Mouse (Mus musculus): ENCODE results near the gene Gm3776. TPM values are rescaled to one million over a fixed set of nuclear protein-coding genes. Genes with fewer than 3 reads are reported as not detected.
"Not testable (repeated sequence)": the region's sequence is repeated elsewhere in the genome, so short reads cannot be mapped to it uniquely, and the experiment has no call there.

The Gm3776 gene
- not detected for total RNA-seq (2022)

DNA sequence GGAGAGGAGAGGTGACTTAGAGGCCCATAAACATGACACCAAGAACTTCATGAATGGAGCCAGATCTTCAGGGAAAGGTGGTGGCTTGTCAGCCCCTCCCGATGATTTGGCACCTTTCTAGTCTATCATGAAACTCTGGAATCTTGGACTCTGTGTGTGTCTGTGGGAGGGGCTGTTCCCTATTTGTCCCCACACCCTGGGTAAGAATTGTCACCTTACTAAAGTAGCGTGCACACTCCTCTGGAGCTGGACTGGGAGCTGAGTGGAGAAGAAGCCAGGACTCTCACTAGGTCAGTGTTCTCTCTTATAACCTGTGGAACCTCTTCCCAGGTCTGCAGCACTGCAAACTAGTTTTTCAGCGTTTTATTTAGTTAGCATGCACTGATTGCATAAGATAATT is at the start of gene Gm3776:
Gene Gm3776 (plus strand): TSS at position 216 of the 400 bp plus-strand sequence.
- not testable (repeated sequence) for DNase-seq

- DNase-seq: no peak
Measured at GRCm38 (mm10) chr9:78208956-78209355, 48.0 kb upstream of the Gm3776 start.

- DNase-seq: no peak
Measured at GRCm38 (mm10) chr9:78210079-78210478, 46.9 kb upstream of the Gm3776 start.

- no peak for DNase-seq
Measured at GRCm38 (mm10) chr9:78210821-78211220, 46.1 kb upstream of the Gm3776 start.

DNA sequence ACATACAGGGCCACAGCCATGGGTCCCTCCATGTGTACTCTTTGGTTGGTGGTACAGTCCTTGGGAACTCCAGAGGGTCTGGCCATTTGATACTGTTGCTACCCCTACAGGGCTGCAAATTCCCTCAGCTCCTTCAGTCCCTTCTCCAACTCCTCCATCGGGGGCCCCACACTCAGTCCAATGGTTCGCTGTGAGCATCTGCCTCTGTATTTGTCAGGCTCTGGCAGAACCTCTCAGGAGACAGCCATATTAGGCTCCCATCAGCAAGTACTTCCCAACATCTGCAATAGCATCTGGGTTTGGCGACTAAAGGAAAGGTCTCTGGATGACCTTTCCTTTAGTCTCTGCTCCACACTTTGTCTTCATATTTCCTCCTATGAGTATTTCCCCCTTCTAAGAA is 45.4 kb upstream of the Gm3776 start:
- DNase-seq: no peak

DNA sequence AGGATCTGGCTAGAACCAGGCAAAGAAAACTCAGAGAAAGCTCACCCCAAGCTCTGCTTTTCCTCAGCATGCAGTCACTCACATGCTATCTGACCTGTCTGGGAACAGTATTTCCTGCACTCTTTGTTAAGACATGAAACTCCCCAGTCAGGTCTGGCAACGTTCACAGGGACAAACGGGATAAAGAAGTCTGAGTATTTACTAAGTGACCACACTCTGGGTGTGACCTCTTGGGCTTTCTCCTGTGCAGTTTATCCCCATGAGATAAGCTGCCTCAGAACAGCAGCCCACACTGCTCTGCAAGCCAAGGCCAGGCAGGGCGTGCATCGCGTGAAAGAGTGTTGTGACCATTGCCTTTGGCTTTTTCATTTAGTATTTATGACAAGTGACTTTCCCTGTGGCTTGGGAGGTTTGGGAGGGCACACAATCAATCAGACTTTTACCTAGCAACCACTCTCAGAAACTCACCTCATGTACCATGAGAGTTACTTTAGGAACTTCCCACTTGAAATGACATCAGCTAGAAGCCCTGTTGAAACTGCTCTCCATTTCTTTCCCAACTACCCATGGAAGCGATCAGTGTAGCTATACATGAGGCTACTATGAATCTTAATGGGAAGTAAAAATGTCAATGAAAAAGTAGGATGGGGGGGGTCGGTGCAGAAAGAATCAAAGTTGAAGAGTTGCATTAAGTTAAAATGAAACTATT is 44.4 kb upstream of the Gm3776 start:
- DNase-seq: no peak

- DNase-seq: no peak
Measured at GRCm38 (mm10) chr9:78217074-78217473, 39.9 kb upstream of the Gm3776 start.

DNA sequence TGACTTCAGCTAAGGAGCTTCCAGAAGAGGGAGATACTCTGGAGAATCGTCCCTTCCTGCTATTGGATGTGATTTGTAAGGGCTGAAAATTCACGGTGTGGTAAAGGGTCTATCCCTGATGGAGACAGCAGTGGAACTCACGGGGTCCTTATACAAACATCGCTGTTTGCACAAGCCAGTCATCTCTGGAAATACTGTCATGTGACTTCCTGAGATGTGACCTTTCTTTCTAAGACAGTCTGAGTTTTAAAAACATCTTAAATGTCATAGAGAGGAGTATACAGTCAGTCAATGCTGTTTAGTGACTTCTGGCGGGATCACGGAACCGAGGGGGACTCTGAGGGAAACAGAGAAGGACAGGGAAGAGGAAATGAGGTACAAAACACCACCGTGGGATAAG is 34.3 kb upstream of the Gm3776 start:
- DNase-seq: no peak

DNA sequence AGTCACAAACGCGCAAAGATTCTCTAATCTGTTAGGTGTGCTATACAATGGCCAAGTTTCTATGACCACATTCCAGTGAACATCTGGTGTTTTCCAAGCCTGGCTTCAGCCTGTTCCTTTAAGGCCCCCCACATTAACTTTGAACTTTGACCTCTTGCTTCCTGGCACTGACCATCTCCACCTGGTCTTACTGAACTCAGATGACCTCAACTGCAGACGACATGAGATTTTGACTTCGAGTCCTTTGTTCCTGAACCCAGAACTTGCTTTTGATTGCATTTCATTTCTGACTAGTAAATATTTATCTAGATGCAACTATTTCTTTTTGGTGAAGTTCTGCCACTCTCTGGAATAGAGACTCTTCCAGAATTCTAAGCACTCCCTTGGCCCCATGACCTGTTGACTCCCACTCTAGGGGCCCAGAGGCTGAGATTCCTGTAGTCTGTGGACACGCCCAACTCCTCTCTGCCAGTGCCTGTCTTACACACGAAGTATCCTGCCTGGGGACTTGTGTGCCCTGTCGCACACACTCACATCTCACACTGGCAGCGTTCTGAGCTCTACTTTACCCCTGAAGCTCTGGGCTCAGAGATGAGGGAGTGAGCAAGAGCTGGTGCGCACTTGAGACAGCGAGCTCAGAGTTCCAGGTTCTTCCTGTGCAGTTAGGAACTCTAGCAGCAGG is 33.6 kb upstream of the Gm3776 start:
- no peak for DNase-seq

- DNase-seq: no peak
Measured at GRCm38 (mm10) chr9:78224418-78224817, 32.5 kb upstream of the Gm3776 start.

GRCm38 (mm10) chr9:78225304-78225703 is 31.6 kb upstream of the Gm3776 start:
- DNase-seq: no peak

- DNase-seq: no peak
Measured at GRCm38 (mm10) chr9:78228122-78228521, 28.8 kb upstream of the Gm3776 start.

GRCm38 (mm10) chr9:78229658-78230057 is 27.3 kb upstream of the Gm3776 start:
- DNase-seq: peak; percentile 31

GRCm38 (mm10) chr9:78230461-78230860 is 26.5 kb upstream of the Gm3776 start, which contains the start of gene Gsta1:
Gene Gsta1, plus strand, starts transcription at chr9:78230656.
- DNase-seq: not testable (repeated sequence)

DNA sequence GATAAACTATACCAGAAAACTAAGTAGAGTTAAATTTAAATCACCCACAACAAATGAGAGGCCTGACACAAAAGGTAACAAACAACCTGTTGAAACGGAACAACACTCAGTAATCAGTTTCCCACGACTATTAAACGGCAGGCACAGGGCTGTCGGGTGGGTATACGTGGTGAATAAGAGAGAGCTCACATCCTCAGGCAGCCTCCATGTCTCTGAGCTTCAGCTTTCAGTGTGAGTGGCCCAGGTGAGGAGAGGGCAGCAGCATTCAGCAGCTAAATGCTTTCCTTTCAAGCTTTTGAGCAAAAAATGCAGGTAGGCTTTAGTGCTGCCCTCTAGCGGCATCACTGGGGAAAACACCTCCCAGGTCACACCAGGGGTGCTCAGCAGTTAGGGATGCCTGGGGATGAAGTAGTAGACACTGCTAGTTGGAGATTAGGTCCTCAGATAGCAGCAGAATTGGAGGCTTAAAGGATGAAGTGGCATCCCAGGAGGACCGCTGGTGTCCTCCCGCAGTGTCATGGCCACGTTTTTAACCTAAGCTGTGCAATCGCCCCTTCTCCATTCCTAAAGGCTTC is 23.7 kb upstream of the Gm3776 start:
- DNase-seq: not testable (repeated sequence)

DNA sequence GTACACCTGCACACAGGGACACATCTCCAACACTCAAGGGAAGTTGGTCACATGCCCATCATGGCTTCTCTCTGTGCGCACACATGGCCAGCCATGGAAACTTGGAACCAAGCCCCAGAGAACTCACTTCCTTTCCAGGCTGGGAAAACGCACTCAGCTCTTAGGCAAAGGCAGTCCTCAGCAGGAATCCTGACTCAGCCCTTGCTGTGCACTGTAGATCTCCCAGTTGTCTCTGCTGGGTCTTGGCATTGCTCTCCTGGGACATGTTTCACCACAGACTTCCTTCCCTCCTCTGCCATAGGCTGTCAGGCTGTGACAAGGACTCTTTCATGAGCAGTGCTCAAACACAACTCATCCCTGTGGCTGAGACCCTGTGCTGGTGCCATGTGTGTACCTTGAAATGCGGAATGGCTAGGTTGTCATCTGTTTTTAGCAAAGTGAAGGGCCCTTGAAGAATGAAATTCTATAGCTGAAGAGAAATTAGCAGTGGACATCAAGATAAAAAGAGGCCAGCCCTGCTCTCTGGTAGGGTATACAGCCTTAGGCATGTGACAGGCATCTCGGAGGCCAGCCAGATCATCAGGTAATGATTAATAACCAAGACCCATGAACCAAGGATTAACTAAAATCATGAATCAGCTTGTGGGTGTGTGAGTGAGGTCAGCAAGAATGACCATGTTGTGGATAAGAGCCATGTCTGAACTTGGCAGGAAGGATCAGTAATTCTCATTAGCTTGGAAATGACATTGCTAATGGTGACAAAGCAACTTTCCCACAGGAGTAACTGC is 1.1 kb upstream of the Gm3776 start:
- DNase-seq: peak; percentile 14

DNA sequence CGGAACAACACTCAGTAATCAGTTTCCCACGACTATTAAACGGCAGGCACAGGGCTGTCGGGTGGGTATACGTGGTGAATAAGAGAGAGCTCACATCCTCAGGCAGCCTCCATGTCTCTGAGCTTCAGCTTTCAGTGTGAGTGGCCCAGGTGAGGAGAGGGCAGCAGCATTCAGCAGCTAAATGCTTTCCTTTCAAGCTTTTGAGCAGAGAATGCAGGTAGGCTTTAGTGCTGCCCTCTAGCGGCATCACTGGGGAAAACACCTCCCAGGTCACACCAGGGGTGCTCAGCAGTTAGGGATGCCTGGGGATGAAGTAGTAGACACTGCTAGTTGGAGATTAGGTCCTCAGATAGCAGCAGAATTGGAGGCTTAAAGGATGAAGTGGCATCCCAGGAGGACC is 2.8 kb downstream of the Gm3776 start:
- peak; percentile 17 for DNase-seq

GRCm38 (mm10) chr9:78270945-78271344 is 14.0 kb downstream of the Gm3776 start:
- not testable (repeated sequence) for DNase-seq

GRCm38 (mm10) chr9:78282002-78282711 is 25.2 kb downstream of the Gm3776 start:
- DNase-seq: peak; percentile 18

DNA sequence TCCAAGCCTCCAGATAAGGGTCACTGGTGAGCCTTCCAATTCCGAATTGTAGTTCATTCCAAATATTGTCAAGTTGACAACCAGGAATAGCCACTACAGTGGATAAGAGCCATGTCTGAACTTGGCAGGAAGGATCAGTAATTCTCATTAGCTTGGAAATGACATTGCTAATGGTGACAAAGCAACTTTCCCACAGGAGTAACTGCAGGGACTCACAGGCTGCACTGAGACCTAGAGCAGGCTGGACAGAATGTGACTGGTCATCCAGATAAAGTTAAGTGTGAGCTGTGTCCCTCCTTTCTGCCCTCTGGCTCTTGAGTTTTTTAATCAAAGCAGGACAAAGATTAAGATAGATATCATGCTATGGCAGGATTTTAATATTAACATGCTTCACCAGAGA is 32.1 kb downstream of the Gm3776 start:
- not testable (repeated sequence) for DNase-seq

GRCm38 (mm10) chr9:78289723-78290122 is 32.8 kb downstream of the Gm3776 start, which contains the start of gene Gm10639:
Gene Gm10639, plus strand, starts transcription at chr9:78289923.
- not testable (repeated sequence) for DNase-seq

GRCm38 (mm10) chr9:78292462-78292861 is 35.5 kb downstream of the Gm3776 start:
- DNase-seq: not testable (repeated sequence)

Data from adrenal gland, adult 8-10 months (tissue).